Mouse (Mus musculus): ENCODE data around the gene Tmem126b. TPM values are rescaled to one million over a fixed set of nuclear protein-coding genes. Genes with fewer than 3 reads are reported as not detected.

Gene Tmem126b
- polyA plus RNA-seq, 1 experiment from 2014 or later: 22.9 TPM

GRCm38 (mm10) chr7:90444206-90444605 is 31.6 kb downstream of the Tmem126b start:
- ATAC-seq (no peak), DNase-seq (ENCODE audit: low spot score) (no peak)
- 2% methylated on average over 6 of the region's 6 CpGs for WGBS
- TF ChIP-seq EP300 (IDR thresholded peaks at IDR 0.05) (no peak), CTCF (IDR thresholded peaks at IDR 0.05) (no peak)
- Histone ChIP-seq H3K27ac (ENCODE audit: low read length) (peak overlapping the region; percentile 99; the same call in 1 of the 2 replicates), H3K9me3 (ENCODE audit: low read length) (no peaks in the 10 kb centered on the region), H3K9ac (replicated peaks; ENCODE audit: low read depth) (peak overlapping the region; percentile 96), H3K36me3 (ENCODE audit: insufficient read depth, low read length) (no peaks in the 10 kb centered on the region), H3K4me3 (ENCODE audit: low read depth, low read length) (peak overlapping the region; percentile 99), H3K4me2 (replicated peaks; ENCODE audit: low read depth, low read length) (peak overlapping the region; percentile 86), H3K27me3 (replicated peaks; ENCODE audit: insufficient read depth, low read length) (no peaks in the 10 kb centered on the region), H3K4me1 (ENCODE audit: insufficient read depth, low read depth, low read length) (no peaks in the 10 kb centered on the region; the same call in 1 of the 2 replicates)

GRCm38 (mm10) chr7:90443101-90444091 is 32.4 kb downstream of the Tmem126b start:
- under 1% methylated on average over 86 of the region's 123 CpGs for WGBS
- TF ChIP-seq CTCF (IDR thresholded peaks at IDR 0.05) (peak; percentile 63), EP300 (IDR thresholded peaks at IDR 0.05) (no peak)
- Histone ChIP-seq H3K4me3 (ENCODE audit: low read depth, low read length) (peak overlapping the region; percentile 99), H3K9ac (replicated peaks; ENCODE audit: low read depth) (peak overlapping the region; percentile 96), H3K36me3 (ENCODE audit: insufficient read depth, low read length) (no peaks in the 10 kb centered on the region), H3K9me3 (ENCODE audit: low read length) (no peaks in the 10 kb centered on the region), H3K27ac (ENCODE audit: low read length) (peak overlapping the region; percentile 99), H3K27me3 (replicated peaks; ENCODE audit: insufficient read depth, low read length) (no peaks in the 10 kb centered on the region), H3K4me2 (replicated peaks; ENCODE audit: low read depth, low read length) (peak overlapping the region; percentile 86), H3K4me1 (ENCODE audit: insufficient read depth, low read depth, low read length) (no peaks in the 10 kb centered on the region; the same call in 1 of the 2 replicates)
- DNase-seq (ENCODE audit: low spot score) (peak; percentile 84), ATAC-seq (peak; percentile 74)

GRCm38 (mm10) chr7:90442518-90443080 is 33.2 kb downstream of the Tmem126b start, which contains the start of gene Crebzf:
Crebzf (plus strand) TSS chr7:90442729.
- Histone ChIP-seq H3K9me3 (ENCODE audit: low read length) (no peaks in the 10 kb centered on the region), H3K27ac (ENCODE audit: low read length) (peak within 1 kb of the TSS; percentile 99), H3K36me3 (ENCODE audit: insufficient read depth, low read length) (no peaks in the 10 kb centered on the region), H3K9ac (replicated peaks; ENCODE audit: low read depth) (peak within 1 kb of the TSS; percentile 96), H3K4me3 (ENCODE audit: low read depth, low read length) (peak within 1 kb of the TSS; percentile 99), H3K27me3 (replicated peaks; ENCODE audit: insufficient read depth, low read length) (no peaks in the 10 kb centered on the region), H3K4me1 (ENCODE audit: insufficient read depth, low read depth, low read length) (no peaks in the 10 kb centered on the region; the same call in 1 of the 2 replicates), H3K4me2 (replicated peaks; ENCODE audit: low read depth, low read length) (peak within 1 kb of the TSS; percentile 86)
- ATAC-seq: peak; percentile 96
- DNase-seq (ENCODE audit: low spot score): peak; percentile 99
- TF ChIP-seq EP300 (IDR thresholded peaks at IDR 0.05): peak; percentile 87
- no peak for TF ChIP-seq CTCF (IDR thresholded peaks at IDR 0.05)
- WGBS: 0% methylated on average over 43 of the region's 54 CpGs

GRCm38 (mm10) chr7:90442070-90442469 is 33.7 kb downstream of the Tmem126b start:
- H3K9me3 ChIP-seq (ENCODE audit: low read length): no peaks in the 10 kb centered on the region
- H3K4me2 ChIP-seq (replicated peaks; ENCODE audit: low read depth, low read length): peak overlapping the region; percentile 86
- ATAC-seq (no peak), DNase-seq (ENCODE audit: low spot score) (peak; percentile 75)
- TF ChIP-seq EP300 (IDR thresholded peaks at IDR 0.05): no peak
- no peak for TF ChIP-seq CTCF (IDR thresholded peaks at IDR 0.05)
- H3K4me3 ChIP-seq (ENCODE audit: low read depth, low read length): peak overlapping the region; percentile 99
- no peaks in the 10 kb centered on the region; the same call in 1 of the 2 replicates for H3K4me1 ChIP-seq (ENCODE audit: insufficient read depth, low read depth, low read length)
- no peaks in the 10 kb centered on the region for H3K27me3 ChIP-seq (replicated peaks; ENCODE audit: insufficient read depth, low read length)
- no peaks in the 10 kb centered on the region for H3K36me3 ChIP-seq (ENCODE audit: insufficient read depth, low read length)
- H3K27ac ChIP-seq (ENCODE audit: low read length): peak overlapping the region; percentile 99
- H3K9ac ChIP-seq (replicated peaks; ENCODE audit: low read depth): 0 out of 2 replicates have a peak overlapping the region, but pooled peaks have one; percentile 41
- WGBS: 7% methylated on average over 4 of the region's 4 CpGs

GRCm38 (mm10) chr7:90440044-90440443 is 35.8 kb downstream of the Tmem126b start:
- no peak overlapping the region for H3K9ac ChIP-seq (replicated peaks; ENCODE audit: low read depth)
- H3K9me3 ChIP-seq (ENCODE audit: low read length): no peaks in the 10 kb centered on the region
- H3K4me1 ChIP-seq (ENCODE audit: insufficient read depth, low read depth, low read length): no peaks in the 10 kb centered on the region; the same call in 1 of the 2 replicates
- no peak overlapping the region for H3K4me2 ChIP-seq (replicated peaks; ENCODE audit: low read depth, low read length)
- H3K27me3 ChIP-seq (replicated peaks; ENCODE audit: insufficient read depth, low read length): no peaks in the 10 kb centered on the region
- no peaks in the 10 kb centered on the region for H3K36me3 ChIP-seq (ENCODE audit: insufficient read depth, low read length)
- H3K27ac ChIP-seq (ENCODE audit: low read length): no peak overlapping the region
- no peak for ATAC-seq
- 68% methylated on average over 4 of the region's 4 CpGs for WGBS
- peak; percentile 66 for TF ChIP-seq EP300 (IDR thresholded peaks at IDR 0.05)
- no peak for TF ChIP-seq CTCF (IDR thresholded peaks at IDR 0.05)
- no peak for DNase-seq (ENCODE audit: low spot score)
- no peak overlapping the region for H3K4me3 ChIP-seq (ENCODE audit: low read depth, low read length)

GRCm38 (mm10) chr7:90432221-90432620 is 43.6 kb downstream of the Tmem126b start:
- Histone ChIP-seq H3K4me3 (ENCODE audit: low read depth, low read length) (no peak overlapping the region), H3K9ac (replicated peaks; ENCODE audit: low read depth) (no peak overlapping the region), H3K9me3 (ENCODE audit: low read length) (no peaks in the 10 kb centered on the region), H3K4me1 (ENCODE audit: insufficient read depth, low read depth, low read length) (no peaks in the 10 kb centered on the region), H3K27ac (ENCODE audit: low read length) (no peak overlapping the region), H3K4me2 (replicated peaks; ENCODE audit: low read depth, low read length) (no peak overlapping the region), H3K36me3 (ENCODE audit: insufficient read depth, low read length) (no peaks in the 10 kb centered on the region), H3K27me3 (replicated peaks; ENCODE audit: insufficient read depth, low read length) (no peaks in the 10 kb centered on the region)
- ATAC-seq (no peak), DNase-seq (ENCODE audit: low spot score) (no peak)
- TF ChIP-seq CTCF (IDR thresholded peaks at IDR 0.05): no peak
- no peak for TF ChIP-seq EP300 (IDR thresholded peaks at IDR 0.05)
